Mouse (Mus musculus): ENCODE measurements around the gene Acsf2. TPM values are rescaled to one million over a fixed set of nuclear protein-coding genes. Genes with fewer than 3 reads are reported as not detected.
A peak's percentile ranks its signal among the peaks of the same experiment; 100 is the strongest.
"Not testable (repeated sequence)": the region's sequence is repeated elsewhere in the genome, so short reads cannot be mapped to it uniquely, and the experiment has no call there.

The Acsf2 gene
- polyA plus RNA-seq (2012; rRNA removed): 33.6 and 37.1 TPM in 2 replicates

DNA sequence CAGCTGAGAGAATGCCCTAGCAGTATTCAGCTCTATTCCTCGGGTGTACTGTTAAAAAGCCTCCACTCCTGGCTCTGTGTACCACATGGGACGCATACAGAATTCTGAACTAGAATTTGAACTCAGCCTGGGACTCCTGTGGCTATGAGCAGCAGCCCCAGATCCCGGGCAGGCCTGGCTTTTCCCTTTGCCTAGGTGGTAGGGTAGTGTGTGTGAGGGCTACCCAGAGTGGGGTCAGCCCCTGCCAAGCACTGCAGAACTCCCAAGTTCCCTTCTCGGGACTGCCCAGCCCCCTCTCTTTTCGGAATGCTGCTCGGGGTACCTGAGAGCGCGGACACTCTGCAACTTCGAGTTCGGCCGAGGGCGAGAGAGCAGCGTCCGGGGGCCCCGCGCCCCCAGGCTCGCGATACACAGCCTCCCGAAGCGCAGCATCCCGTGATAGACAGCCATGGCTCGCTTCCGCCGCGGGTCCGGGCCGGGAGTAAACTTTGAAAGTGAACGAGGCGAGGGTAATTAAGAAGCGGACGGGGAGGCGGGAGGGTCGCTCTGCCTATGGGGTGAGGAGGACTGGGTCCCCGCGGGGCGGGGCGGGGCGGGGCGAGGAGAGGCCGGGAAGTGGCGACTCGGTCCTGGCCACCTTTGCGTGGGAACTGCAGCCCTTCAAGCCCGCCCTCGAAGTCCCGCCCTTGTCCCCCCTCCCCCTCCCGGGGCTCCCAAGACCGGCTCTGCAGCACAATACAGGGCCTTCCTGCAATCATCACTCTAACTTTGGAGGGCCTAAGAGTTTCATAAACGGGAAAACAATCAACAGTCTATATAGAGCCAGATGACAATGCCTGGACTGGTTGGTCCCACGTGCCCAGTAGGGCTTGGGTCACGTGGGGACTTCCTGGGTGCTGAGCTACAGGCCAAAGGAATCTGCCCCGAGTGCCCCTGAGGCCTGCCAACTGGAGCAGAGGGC is at the start of gene Acsf2:
Gene Acsf2 (minus strand): TSS at position 551 of the 961 bp plus-strand sequence.
- Histone ChIP-seq H3K27ac (ENCODE audit: insufficient read depth, low read length) (peak within 1 kb of the TSS; percentile 66), H3K4me1 (ENCODE audit: control insufficient read depth, insufficient read depth, insufficient read length) (peaks cover 13% of the 10 kb centered on the region; the same call in 1 of the 2 replicates), H3K4me3 (ENCODE audit: extremely low read depth, insufficient read depth, insufficient read length) (peak within 1 kb of the TSS; percentile 62), H3K36me3 (ENCODE audit: control insufficient read depth, insufficient read depth, low read length) (no peaks in the 10 kb centered on the region), H3K27me3 (ENCODE audit: control insufficient read depth, insufficient read depth, low read length) (no peaks in the 10 kb centered on the region)
- peak in 1 of 2 experiments; percentile 88 for DNase-seq (ENCODE audit: low read depth in 1 of 2, low spot score in 2 of 2)
- 1% methylated on average over 51 of the region's 52 CpGs for WGBS
- TF ChIP-seq POLR2A (IDR thresholded peaks at IDR 0.05; ENCODE audit: low read depth, low read length): peak; percentile 11; the same call in 1 of the 2 replicates
- TF ChIP-seq CTCF (IDR thresholded peaks at IDR 0.05; ENCODE audit: extremely low read depth, insufficient read depth, insufficient read length, insufficient replicate concordance): no peak

- H3K27me3 ChIP-seq (ENCODE audit: control insufficient read depth, insufficient read depth, low read length); H3K4me1 ChIP-seq (ENCODE audit: control insufficient read depth, insufficient read depth, insufficient read length); H3K4me3 ChIP-seq (ENCODE audit: extremely low read depth, insufficient read depth, insufficient read length); H3K36me3 ChIP-seq (ENCODE audit: control insufficient read depth, insufficient read depth, low read length); DNase-seq (ENCODE audit: low read depth in 1 of 2, low spot score in 2 of 2); H3K27ac ChIP-seq (ENCODE audit: insufficient read depth, low read length): not testable (repeated sequence)
- WGBS: 94% methylated on average over 7 of the region's 7 CpGs
Observed at GRCm38 (mm10) chr11:94651241-94651640, 49.6 kb upstream of the Acsf2 start.

DNA sequence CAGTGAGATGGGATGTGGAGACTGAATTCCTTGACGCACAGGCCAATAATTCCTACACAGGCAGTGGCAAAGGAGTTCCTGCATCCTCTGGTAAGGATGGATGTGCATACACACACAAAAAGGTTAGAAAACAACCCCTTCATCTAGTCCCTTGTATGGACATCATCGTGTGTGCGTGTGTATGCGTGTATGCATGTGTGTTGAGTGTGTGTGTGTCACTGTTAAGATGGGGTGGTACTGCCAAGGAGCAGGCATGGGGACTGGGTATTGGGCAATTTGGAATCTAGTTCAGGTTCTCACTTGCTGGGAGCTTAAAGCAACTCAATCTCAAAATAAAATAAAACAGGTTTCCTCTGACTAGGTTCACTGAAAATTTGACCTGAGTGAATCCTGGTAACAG is 44.8 kb upstream of the Acsf2 start:
- 97% methylated on average over 4 of the region's 4 CpGs for WGBS
- H3K36me3 ChIP-seq (ENCODE audit: control insufficient read depth, insufficient read depth, low read length): peaks cover 19% of the 10 kb centered on the region
- TF ChIP-seq CTCF (IDR thresholded peaks at IDR 0.05; ENCODE audit: extremely low read depth, insufficient read depth, insufficient read length, insufficient replicate concordance) (no peak), POLR2A (IDR thresholded peaks at IDR 0.05; ENCODE audit: low read depth, low read length) (no peak)

DNA sequence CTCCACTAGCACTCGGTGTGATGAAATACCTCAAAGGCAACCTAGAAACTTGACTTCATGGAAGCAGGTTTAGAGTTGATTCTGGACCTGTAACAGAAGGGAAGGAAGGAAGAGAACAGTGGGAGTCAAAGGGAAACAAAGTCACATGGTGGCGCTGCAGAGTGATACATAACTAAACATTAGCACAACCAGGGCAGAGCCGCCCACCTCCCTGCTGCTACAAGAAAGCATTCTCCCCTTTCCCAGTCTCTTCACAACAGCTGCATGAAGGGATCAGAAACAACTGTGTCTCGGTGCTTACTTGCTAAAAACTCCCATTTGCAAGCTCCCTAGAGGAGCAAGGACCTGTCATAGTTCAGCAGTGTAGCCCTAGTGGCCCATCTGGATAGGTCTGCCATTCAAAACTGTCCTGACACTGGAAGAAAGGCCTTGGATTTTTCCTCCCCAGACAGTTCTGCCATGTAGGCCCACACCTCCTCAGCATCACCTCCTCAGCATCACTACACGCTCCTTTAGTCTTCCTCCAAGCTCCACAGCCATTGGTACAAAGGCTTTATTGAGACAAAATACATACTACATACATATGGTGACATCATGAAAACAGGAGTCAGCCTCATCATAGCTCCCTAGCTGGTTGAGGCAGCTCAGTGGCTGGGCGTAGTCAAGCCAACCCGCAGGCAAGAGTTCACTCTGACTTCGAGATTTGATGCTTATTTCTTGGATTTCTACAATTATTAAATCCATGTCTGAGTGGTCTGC is 43.0 kb upstream of the Acsf2 start:
- WGBS: 93% methylated on average over 8 of the region's 8 CpGs
- no peaks in the 10 kb centered on the region for H3K4me1 ChIP-seq (ENCODE audit: control insufficient read depth, insufficient read depth, insufficient read length)
- peaks cover 34% of the 10 kb centered on the region for H3K36me3 ChIP-seq (ENCODE audit: control insufficient read depth, insufficient read depth, low read length)
- no peaks in the 10 kb centered on the region for H3K27me3 ChIP-seq (ENCODE audit: control insufficient read depth, insufficient read depth, low read length)
- DNase-seq (ENCODE audit: low read depth in 1 of 2, low spot score in 2 of 2): no peak
- no peak overlapping the region for H3K27ac ChIP-seq (ENCODE audit: insufficient read depth, low read length)
- TF ChIP-seq CTCF (IDR thresholded peaks at IDR 0.05; ENCODE audit: extremely low read depth, insufficient read depth, insufficient read length, insufficient replicate concordance) (no peak), POLR2A (IDR thresholded peaks at IDR 0.05; ENCODE audit: low read depth, low read length) (no peak)
- H3K4me3 ChIP-seq (ENCODE audit: extremely low read depth, insufficient read depth, insufficient read length): no peak overlapping the region

More for the DNA sequence above, 44.8 kb upstream of the Acsf2 start:
- Histone ChIP-seq H3K27me3 (ENCODE audit: control insufficient read depth, insufficient read depth, low read length) (no peaks in the 10 kb centered on the region), H3K4me1 (ENCODE audit: control insufficient read depth, insufficient read depth, insufficient read length) (no peaks in the 10 kb centered on the region), H3K4me3 (ENCODE audit: extremely low read depth, insufficient read depth, insufficient read length) (no peak overlapping the region), H3K27ac (ENCODE audit: insufficient read depth, low read length) (no peak overlapping the region)
- DNase-seq (ENCODE audit: low read depth in 1 of 2, low spot score in 2 of 2): no peak

DNA sequence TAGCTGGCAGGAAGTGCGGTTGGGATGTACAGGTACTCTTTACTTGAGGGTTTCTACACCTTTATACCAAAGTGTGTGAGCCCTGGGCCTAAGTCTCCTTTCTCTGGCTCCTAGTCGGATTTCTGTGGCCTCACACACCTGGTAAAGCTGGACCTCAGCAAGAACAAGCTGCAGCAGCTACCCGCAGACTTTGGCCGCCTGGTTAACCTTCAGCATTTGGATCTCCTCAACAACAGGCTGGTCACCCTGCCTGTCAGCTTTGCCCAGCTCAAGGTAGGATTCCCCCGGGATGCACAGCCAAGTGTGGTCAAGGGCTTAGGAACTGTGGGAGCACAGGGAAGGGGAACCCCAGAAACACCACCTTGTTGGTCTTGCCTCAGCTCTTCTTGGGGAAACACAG is 32.8 kb upstream of the Acsf2 start:
- DNase-seq (ENCODE audit: low read depth in 1 of 2, low spot score in 2 of 2): no peak
- no peak overlapping the region for H3K4me3 ChIP-seq (ENCODE audit: extremely low read depth, insufficient read depth, insufficient read length)
- TF ChIP-seq CTCF (IDR thresholded peaks at IDR 0.05; ENCODE audit: extremely low read depth, insufficient read depth, insufficient read length, insufficient replicate concordance) (no peak), POLR2A (IDR thresholded peaks at IDR 0.05; ENCODE audit: low read depth, low read length) (no peak)
- peaks cover 6% of the 10 kb centered on the region; the same call in 1 of the 2 replicates for H3K4me1 ChIP-seq (ENCODE audit: control insufficient read depth, insufficient read depth, insufficient read length)
- H3K27me3 ChIP-seq (ENCODE audit: control insufficient read depth, insufficient read depth, low read length): no peaks in the 10 kb centered on the region
- WGBS: 86% methylated on average over 5 of the region's 5 CpGs
- no peak overlapping the region for H3K27ac ChIP-seq (ENCODE audit: insufficient read depth, low read length)
- H3K36me3 ChIP-seq (ENCODE audit: control insufficient read depth, insufficient read depth, low read length): peaks cover 48% of the 10 kb centered on the region

GRCm38 (mm10) chr11:94632988-94633387 is 31.3 kb upstream of the Acsf2 start:
- peaks cover 39% of the 10 kb centered on the region for H3K36me3 ChIP-seq (ENCODE audit: control insufficient read depth, insufficient read depth, low read length)
- WGBS: 95% methylated on average over 8 of the region's 8 CpGs
- no peak for DNase-seq (ENCODE audit: low read depth in 1 of 2, low spot score in 2 of 2)

More at GRCm38 (mm10) chr11:94632988-94633387, 31.3 kb upstream of the Acsf2 start:
- no peak for TF ChIP-seq CTCF (IDR thresholded peaks at IDR 0.05; ENCODE audit: extremely low read depth, insufficient read depth, insufficient read length, insufficient replicate concordance)
- TF ChIP-seq POLR2A (IDR thresholded peaks at IDR 0.05; ENCODE audit: low read depth, low read length): no peak
- H3K27ac ChIP-seq (ENCODE audit: insufficient read depth, low read length): no peak overlapping the region
- H3K4me1 ChIP-seq (ENCODE audit: control insufficient read depth, insufficient read depth, insufficient read length): peaks cover 6% of the 10 kb centered on the region; the same call in 1 of the 2 replicates
- H3K27me3 ChIP-seq (ENCODE audit: control insufficient read depth, insufficient read depth, low read length): no peaks in the 10 kb centered on the region
- no peak overlapping the region for H3K4me3 ChIP-seq (ENCODE audit: extremely low read depth, insufficient read depth, insufficient read length)
